Mouse (Mus musculus) brain, adult 2 months (tissue): ENCODE measurements around the gene Ghitm.
A peak's percentile ranks its signal among the peaks of the same experiment; 100 is the strongest.
"Not testable (repeated sequence)": the region's sequence is repeated elsewhere in the genome, so short reads cannot be mapped to it uniquely, and the experiment has no call there.

Experiments
- DNase-seq: peaks from one replicate; pipeline ENCODE4 v3.0.0; 2011; ENCODE audit warnings: low read depth, low spot score

Ghitm gene

DNA sequence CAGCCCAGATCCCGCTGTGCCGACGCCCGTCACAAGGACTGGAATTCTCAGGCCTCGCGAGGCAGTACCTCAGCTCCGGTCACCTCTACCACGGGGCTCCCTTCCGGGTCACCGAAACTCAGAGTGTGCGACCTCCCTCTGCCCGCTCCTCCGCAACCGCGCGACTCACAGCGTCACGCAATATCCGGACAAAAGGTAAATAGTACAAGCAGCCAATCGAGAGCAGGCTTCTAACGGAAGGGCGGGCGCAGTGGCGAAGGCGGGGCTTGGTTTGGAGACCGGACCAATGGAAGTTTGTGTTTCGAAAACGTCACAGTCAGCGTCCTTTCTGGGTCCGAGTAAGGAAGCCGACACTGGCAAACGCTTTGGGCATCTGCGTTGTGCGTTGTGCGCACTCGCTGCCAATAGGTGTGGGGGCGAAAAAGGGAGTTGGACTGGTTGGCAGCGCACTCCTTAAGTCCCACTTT lies at the start of gene Ghitm:
Gene Ghitm (minus strand): TSS at position 146 of the 467 bp plus-strand sequence.
- DNase-seq: peak; percentile 100

DNA sequence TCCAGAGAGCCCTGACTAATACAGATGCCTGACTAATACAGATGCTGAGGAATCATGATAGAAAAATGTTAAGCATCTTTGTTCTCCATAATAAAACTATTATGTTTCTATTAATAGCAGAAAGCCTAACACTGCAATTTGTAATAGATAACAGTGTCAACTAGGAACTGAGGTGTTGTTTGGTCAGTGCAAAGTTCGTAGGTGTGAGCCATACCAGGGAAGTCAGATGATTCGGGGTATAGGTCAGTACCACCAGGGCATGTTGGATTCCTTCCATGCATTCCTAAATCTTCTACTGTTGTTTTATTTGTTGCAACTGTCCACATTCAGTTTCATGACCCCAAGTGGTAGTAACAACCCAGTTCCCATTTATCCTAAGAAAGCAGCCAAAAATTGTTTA lies 49.8 kb upstream of the Ghitm start:
- no peak for DNase-seq

- no peak for DNase-seq
Observed at GRCm38 (mm10) chr14:37174484-37174883, 39.4 kb upstream of the Ghitm start.

DNA sequence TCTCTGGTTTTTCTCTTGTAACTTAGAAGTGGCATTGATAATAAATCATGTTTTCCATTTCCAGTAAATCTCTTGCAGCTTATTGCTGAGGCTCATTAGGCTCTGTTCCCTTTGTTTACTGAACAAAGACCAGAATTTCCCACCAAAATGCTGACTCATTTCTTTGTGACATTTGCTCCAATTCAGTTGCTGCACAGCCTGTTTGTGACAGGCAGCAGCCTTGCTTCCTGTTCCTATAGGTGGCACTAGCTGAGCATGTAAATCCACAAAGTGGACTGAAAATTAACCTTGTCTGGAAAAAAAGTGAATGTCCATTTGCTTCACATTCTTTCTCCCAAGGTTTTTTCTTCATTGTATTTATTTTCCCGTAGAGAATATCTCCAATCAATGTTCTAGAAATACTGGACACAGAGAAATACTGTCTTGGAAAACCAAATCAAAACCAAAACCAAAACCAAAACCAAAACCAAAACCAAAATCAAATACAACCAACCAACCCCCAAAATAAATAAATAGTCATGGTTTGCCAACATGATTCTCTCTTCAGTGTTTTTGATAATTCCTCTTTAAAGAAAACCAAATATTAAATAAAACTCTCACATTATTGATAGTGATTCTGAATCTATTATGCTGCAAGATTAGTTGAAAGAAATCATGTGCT lies 30.3 kb upstream of the Ghitm start:
- peak; percentile 77 for DNase-seq

DNA sequence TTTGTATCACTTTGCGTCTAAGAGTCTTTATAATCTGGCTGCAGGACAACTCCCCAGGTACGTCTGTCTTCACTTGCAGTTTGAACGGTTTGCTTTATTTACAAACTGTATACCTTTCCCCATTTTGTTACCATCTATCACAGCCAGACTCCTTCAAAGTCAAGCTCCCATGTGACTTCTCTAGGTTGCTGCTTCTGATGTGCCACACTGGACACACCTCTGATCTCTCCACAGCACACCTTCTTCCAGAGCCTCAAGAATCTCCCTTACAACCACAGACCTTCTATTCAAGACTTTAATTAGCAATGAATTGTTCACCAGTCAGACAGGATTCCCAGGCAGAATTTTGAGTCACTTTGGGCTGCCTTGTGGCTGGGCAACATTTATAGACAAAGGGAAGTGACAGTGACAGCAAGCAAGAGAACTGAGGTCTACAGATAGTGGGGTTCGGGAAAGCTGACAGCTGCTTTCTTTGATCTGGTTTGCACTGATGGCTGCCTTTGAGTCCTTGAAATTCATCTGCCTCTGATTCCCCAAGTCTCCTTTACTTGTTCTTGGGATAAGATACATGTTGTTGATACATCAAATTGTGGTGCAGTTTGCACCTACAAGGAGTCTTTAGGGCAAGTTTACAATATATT lies 29.4 kb upstream of the Ghitm start:
- no peak for DNase-seq

DNA sequence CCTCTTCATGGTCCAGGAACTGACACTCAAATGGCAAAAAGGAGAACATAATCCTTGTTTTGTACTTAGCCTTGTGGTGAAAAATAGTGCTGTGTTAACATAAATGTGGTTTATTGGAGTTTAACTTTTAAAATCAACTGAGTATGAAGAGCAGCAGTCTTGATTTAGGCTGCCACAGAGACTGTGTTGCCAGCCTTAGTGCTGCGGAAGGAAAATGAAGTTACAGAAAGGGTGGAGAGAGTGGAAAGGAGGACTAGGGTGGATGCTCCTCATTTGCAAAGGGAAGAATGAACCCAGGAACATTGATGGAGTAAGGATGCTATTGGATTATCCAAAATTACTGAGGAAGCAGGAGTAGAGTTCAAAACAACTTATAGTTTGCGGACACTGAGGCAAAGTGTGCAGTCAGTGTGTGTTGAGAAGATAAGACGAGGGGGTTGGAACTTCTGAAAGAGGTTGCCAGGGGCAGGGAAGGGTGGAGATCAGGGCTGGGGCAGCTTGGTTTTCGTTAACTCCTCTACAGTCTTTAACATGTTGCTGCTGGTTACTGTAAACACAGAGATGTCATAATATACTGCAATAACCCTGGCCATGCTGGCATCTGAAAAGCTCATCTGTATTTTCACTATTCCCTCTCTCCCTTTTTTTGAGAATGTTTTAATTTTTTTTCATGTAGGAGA lies 28.3 kb upstream of the Ghitm start:
- DNase-seq: no peak

DNA sequence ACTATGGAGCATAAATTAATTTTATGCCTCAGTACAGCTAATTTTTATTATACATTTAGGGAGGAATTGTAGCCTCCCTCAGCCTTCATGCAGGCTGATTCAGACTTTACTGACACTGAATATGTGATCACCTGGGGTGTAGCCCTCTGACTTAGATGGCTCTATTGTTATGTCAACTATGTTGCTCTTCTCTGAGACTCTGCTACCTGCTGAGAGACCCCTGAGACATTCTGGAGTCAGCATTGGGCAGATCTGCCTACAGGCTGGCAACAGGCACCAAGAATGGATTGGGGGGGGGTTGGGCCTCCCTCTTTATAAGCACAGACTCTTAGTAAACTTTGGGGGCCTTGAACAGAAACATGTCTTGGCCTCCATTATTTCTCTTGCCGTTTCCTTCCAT lies 19.3 kb upstream of the Ghitm start:
- DNase-seq: no peak

GRCm38 (mm10) chr14:37139051-37139710 lies 4.1 kb upstream of the Ghitm start:
- no peak for DNase-seq

- DNase-seq: not testable (repeated sequence)
Observed at GRCm38 (mm10) chr14:37137596-37137995, 2.5 kb upstream of the Ghitm start.

- no peak for DNase-seq
Observed at GRCm38 (mm10) chr14:37136110-37136509, 1.0 kb upstream of the Ghitm start.

DNA sequence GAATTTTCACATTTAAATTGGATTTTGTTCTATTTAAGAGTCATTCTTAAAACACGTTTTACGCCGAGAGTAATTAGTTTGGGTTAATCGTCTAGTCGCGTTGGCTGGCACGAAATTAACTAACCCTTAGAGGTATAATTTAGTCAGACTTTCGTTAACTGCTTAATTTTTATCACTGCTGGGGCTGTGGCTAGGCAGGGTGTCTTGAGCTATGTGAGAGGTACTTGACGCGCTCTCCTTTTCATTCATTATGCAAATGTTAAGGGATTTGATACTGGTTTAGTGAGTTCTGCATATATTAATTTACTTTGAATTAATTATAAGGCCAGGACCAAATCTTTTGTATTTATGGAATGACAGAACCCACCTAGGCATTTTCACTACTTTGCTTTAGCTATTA lies 599 bp upstream of the Ghitm start:
- DNase-seq: no peak

DNA sequence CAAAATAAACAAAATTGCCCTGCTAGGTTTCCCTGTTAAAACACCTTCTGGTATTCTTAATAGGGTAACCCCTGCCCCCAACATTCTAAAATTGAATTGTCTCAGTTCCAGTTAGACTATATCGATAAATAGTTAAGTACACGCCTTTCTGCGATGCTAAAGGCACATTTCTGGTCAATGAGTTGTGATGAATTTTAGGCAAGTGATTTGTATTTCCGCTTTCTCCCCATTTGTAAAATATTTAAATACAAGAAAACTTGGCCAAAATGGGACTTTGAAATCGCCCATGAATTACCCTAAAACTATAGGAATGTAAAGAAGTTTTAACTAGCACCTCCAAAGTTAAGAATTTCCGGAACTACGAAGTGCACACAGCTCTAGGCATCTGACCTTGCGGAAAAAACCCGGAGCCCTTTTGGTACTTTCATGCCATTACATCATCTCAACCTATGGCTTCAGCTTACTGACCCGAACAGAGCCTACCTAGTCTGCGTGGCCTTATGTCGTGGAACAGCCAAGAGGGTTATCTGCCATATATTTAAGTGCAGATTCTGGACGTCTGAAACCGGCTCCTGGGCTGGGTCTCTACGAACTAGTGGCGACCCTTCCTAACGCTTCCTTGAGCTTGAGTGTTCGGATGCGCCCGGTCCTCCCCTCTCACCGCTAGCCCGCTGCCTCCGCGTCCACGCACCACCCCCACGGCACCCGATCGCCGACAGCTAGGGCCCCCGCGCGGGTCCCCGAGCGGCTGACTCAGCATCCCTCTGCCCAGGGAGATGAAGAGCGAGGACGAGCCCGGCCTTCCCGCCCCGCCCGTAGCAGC lies 557 bp downstream of the Ghitm start:
- peak; percentile 38 for DNase-seq

- peak; percentile 74 for DNase-seq
Observed at GRCm38 (mm10) chr14:37127652-37128051, 7.4 kb downstream of the Ghitm start.

DNA sequence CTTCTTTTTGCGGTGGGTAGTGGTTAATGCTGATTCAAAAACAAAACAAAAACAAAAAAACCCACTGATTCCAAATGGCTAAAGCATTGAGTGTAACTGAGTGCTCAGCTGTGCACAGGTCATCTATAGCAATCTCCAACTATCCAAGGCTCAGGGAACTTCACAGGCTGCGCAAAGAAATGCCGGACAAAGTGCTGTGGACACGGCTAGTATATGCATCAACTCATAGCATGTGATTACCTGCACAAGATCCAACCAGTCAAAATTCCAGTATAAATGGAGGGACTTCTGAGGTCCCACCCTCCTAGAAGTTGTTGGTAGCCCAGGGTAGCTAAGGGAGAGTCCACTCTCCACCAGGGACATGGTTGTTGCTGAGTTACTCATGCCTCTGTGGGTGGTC lies 15.8 kb downstream of the Ghitm start:
- no peak for DNase-seq

DNA sequence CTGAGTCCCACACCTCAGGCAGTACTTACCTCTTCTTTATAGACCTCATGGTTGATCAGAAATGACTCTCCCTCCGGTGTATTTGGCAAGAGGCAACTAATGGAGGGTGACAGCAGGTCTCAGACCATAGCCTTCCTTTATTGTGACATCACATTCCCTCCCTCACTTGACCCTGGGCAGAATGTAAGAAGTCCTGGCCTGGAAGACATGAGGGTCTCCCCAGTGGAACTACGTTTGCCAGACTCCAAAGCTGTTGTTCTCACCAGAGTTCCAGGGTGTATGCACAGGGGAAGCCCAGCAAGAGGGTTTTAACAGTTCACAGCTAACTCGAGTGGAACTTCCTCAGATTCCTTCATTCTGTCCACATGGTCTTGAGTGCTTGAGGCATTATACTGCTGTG lies 21.1 kb downstream of the Ghitm start, which contains the start of gene 2610528A11Rik:
Gene 2610528A11Rik (minus strand): TSS at position 101 of the 400 bp plus-strand sequence.
- DNase-seq: no peak

DNA sequence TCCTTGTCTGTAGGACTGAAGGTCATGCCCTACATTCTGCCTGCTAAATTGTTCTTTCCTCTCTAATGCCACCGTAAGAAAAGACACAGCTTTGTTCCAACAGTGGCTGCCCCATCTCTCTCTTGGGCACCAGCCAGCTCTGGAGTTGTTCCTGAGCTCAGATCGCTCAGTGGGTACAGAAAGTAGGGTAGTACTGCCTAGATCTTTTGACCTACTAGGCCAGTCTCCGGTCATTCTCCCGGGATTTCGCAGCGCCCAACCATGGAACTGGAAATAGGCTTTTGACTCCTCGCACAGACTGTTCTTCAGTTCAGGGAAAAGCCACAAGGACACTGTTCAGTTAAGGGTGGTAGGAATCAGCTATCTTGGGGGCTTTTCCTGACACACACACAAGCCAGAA lies 22.1 kb downstream of the Ghitm start:
- no peak for DNase-seq

DNA sequence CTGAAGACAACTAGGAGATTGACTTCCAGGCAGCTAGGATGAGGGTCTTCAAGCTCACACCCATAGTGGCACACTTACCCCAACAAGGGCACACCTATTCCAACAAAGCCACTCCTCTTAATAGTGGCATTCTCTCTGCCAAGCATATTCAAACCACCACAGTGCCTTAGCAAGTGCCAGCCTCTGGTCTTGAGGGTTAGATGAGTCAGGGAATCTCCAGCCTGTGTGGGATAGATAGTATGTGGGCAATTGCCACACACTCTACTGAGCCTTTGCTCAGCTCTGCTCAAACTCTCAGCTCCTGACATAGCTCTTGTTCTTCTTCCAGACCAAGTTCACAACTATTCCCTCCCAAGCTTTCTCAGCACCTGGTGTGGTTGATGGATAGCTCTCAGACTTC lies 23.7 kb downstream of the Ghitm start:
- DNase-seq: no peak

- DNase-seq: no peak
Observed at GRCm38 (mm10) chr14:37110456-37110855, 24.6 kb downstream of the Ghitm start.

DNA sequence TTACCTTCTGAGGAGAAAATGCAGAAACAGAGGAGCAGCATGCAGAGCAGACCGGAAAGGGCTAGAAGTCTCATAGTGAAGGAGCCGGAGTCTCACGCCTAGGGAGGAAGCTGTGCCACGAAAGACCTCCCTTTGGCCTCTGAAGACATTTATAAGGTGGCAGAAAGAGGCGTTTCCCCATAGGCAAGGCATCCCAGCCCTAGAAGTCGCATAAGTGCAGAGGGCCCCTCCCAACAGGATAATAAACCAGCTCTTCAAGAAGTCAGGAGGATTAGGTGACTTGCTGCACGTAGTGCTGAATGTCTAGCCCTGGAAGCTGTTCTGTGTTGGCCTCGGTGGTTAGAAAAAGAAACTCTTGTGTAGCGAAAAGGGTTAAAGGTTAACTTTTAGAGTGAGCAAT lies 25.1 kb downstream of the Ghitm start:
- DNase-seq: no peak

GRCm38 (mm10) chr14:37109460-37109859 lies 25.6 kb downstream of the Ghitm start:
- DNase-seq: no peak

GRCm38 (mm10) chr14:37105846-37106245 lies 29.2 kb downstream of the Ghitm start:
- DNase-seq: peak; percentile 36
